Mouse (Mus musculus): ENCODE results near the gene Usp42.

DNA sequence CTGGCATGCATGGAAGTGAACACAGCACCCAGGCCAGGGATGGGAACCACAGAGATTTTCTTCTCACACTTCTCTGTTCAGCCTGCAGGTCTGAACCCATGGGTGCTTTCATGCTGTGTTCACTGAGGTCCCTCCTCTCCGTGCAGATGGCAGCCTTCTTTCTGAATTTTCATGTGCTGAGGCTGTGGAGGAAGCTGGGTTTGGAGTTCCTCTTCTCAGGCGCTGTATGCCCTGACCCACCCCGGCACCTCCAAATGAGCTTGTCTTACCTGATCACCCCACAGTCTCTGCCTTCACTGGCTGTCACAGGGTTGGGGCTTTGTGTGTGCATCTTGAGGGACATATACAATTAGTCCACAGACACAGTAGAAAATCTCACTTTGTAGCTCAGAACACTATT lies 44.5 kb downstream of the Usp42 start:
- TF ChIP-seq CTCF (IDR thresholded peaks at IDR 0.05; ENCODE audit: low read depth) (no peak), EP300 (IDR thresholded peaks at IDR 0.05; ENCODE audit: low read depth) (no peak)

Data from heart, postnatal 0 days (tissue).